Mouse (Mus musculus): ENCODE measurements around the gene Ampd1. TPM values are rescaled to one million over a fixed set of nuclear protein-coding genes. Genes with fewer than 3 reads are reported as not detected.

The Ampd1 gene
- polyA plus RNA-seq, 1 experiment, result 1.5 TPM

DNA sequence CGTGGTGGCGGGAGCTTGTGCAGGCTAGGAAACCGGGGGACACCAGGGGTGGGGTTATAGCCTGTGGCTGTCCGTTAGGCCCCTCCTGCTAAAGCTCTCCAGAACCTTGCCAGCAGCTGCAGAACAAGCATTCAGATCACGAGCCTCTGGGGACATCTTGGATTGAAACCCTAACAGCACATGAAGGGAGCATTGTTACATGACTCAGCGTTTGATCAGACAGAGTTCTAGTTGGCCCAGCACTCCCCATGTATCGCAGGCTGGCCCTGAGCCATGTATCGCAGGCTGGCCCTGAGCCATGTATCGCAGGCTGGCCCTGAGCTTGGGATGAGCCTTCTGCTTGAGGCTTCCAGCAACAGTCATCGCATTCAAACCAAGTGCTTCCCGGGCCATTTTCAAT, 67.5 kb downstream of the Ampd1 start:
- Histone ChIP-seq H3K27ac (ENCODE audit: control insufficient read depth, insufficient read depth, low read depth, low read length) (no peak overlapping the region), H3K27me3 (ENCODE audit: control insufficient read depth, insufficient read depth, low read length) (no peaks in the 10 kb centered on the region), H3K4me1 (ENCODE audit: control insufficient read depth, insufficient read depth, low read length) (no peaks in the 10 kb centered on the region), H3K4me3 (ENCODE audit: control insufficient read depth, low read depth, low read length) (no peak overlapping the region), H3K36me3 (ENCODE audit: control insufficient read depth, insufficient read depth, low read length) (no peaks in the 10 kb centered on the region)
- TF ChIP-seq CTCF (IDR thresholded peaks at IDR 0.05; ENCODE audit: control insufficient read depth, insufficient read depth, insufficient replicate concordance, low read depth, low read length) (no peak), POLR2A (IDR thresholded peaks at IDR 0.05; ENCODE audit: control insufficient read depth, low read depth, low read length) (no peak)

DNA sequence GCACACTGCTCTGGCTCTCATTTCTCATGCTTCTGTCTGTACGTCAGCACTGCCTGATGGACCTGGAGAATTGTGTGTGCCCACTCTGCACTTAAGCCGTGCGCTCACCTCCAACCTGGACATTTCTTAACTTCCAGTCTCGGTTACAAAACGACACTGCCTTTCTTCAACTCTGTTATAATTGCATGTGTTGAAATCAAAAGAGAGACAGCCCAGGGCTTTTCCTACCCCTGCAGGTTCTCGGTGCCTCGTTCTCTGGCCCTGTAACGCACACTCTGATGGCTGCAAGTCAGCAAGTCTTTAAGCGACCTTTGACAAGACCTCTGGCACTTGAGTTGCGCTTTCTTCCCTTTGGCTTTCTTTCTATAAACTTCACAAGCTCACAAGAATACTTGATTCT, 68.6 kb downstream of the Ampd1 start:
- TF ChIP-seq POLR2A (IDR thresholded peaks at IDR 0.05; ENCODE audit: control insufficient read depth, low read depth, low read length) (no peak), CTCF (IDR thresholded peaks at IDR 0.05; ENCODE audit: control insufficient read depth, insufficient read depth, insufficient replicate concordance, low read depth, low read length) (no peak)
- Histone ChIP-seq H3K36me3 (ENCODE audit: control insufficient read depth, insufficient read depth, low read length) (no peaks in the 10 kb centered on the region), H3K27ac (ENCODE audit: control insufficient read depth, insufficient read depth, low read depth, low read length) (no peak overlapping the region), H3K4me3 (ENCODE audit: control insufficient read depth, low read depth, low read length) (no peak overlapping the region), H3K27me3 (ENCODE audit: control insufficient read depth, insufficient read depth, low read length) (no peaks in the 10 kb centered on the region), H3K4me1 (ENCODE audit: control insufficient read depth, insufficient read depth, low read length) (no peaks in the 10 kb centered on the region)

DNA sequence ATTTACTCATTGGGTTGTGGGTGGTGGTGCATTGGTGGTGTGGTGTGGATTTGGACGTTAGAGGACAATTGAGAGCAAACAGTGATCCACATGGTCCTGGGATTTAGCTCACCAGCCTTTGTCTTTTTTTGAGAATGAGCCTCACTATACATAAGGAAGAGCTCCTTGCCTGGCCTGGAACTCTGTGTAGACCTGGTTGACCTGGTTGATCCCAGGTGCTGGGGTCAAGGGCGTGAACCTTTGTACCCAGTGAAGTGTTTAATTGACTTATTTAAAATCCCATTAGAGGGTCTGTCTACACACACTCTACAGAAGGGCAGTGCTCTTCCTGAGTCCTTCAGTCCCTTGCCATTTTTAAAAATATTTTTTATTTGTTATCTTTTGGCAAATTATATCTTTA, 71.5 kb downstream of the Ampd1 start:
- Histone ChIP-seq H3K4me3 (ENCODE audit: control insufficient read depth, low read depth, low read length) (no peak overlapping the region), H3K27ac (ENCODE audit: control insufficient read depth, insufficient read depth, low read depth, low read length) (no peak overlapping the region), H3K27me3 (ENCODE audit: control insufficient read depth, insufficient read depth, low read length) (no peaks in the 10 kb centered on the region), H3K36me3 (ENCODE audit: control insufficient read depth, insufficient read depth, low read length) (no peaks in the 10 kb centered on the region), H3K4me1 (ENCODE audit: control insufficient read depth, insufficient read depth, low read length) (no peaks in the 10 kb centered on the region)
- TF ChIP-seq POLR2A (IDR thresholded peaks at IDR 0.05; ENCODE audit: control insufficient read depth, low read depth, low read length) (no peak), CTCF (IDR thresholded peaks at IDR 0.05; ENCODE audit: control insufficient read depth, insufficient read depth, insufficient replicate concordance, low read depth, low read length) (no peak)

DNA sequence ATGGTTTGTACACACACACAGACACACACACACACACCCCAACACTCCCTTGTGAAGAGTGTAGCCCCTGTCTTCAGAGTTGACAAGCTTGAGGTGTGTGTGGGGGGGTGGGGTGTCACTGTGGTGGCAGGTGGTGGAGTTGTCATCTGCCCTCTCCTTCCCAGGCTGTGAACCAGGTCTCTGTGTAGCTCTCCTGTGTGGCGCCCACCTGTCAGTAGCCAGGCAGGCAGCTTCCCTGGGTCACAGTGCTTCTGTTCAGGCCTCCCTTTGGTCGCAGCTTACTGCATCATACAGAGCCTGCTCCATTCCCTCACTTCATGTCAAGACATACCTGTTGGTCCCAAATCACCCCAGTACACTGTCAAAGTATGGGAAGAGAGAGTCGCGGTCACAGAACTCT, 72.0 kb downstream of the Ampd1 start:
- no peak overlapping the region for H3K4me3 ChIP-seq (ENCODE audit: control insufficient read depth, low read depth, low read length)
- no peak overlapping the region for H3K27ac ChIP-seq (ENCODE audit: control insufficient read depth, insufficient read depth, low read depth, low read length)
- H3K36me3 ChIP-seq (ENCODE audit: control insufficient read depth, insufficient read depth, low read length), result no peaks in the 10 kb centered on the region
- H3K4me1 ChIP-seq (ENCODE audit: control insufficient read depth, insufficient read depth, low read length), result no peaks in the 10 kb centered on the region
- TF ChIP-seq CTCF (IDR thresholded peaks at IDR 0.05; ENCODE audit: control insufficient read depth, insufficient read depth, insufficient replicate concordance, low read depth, low read length), result no peak
- TF ChIP-seq POLR2A (IDR thresholded peaks at IDR 0.05; ENCODE audit: control insufficient read depth, low read depth, low read length), result no peak
- no peaks in the 10 kb centered on the region for H3K27me3 ChIP-seq (ENCODE audit: control insufficient read depth, insufficient read depth, low read length)

DNA sequence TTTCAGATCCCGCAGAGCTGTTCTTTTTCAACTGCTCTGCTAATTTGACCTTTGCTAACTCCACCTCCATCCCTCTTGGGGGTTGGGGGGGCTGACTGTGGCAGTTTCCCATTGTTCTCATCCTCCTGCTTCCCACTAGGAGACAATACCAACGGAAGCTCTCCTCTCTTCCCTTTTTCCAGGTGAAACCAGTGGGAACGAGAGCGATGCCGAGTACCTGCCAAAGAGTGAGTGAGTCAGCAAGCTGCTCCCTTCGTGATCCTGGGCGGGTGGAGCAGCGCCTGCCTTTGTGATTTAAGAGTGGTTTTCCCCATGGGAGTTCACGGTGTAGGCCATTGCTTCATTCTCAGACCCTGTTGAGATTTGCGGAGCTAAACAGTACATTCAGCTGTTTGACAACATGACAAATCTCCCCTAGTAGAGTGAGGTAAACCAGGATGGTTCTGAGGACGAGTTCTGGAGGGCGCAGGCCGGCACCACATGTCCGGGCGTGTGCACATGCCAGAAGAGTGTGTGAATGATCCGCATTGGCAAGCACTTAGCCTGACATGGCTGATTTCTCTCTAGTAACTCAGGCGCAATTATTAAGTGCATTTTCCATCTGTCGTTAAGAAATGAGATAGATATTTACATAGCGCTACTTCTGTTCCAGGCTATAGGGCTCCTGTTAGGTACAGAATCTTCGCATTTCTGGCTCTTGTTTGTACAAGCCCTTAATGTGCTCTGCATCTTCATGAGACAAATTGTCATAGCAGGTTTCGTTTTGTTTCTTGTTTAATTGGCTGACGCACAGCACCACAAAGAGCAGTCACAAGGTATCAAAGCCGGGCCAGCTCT, 72.7 kb downstream of the Ampd1 start:
- no peak overlapping the region for H3K4me3 ChIP-seq (ENCODE audit: control insufficient read depth, low read depth, low read length)
- no peaks in the 10 kb centered on the region for H3K4me1 ChIP-seq (ENCODE audit: control insufficient read depth, insufficient read depth, low read length)
- H3K27me3 ChIP-seq (ENCODE audit: control insufficient read depth, insufficient read depth, low read length), result no peaks in the 10 kb centered on the region
- TF ChIP-seq POLR2A (IDR thresholded peaks at IDR 0.05; ENCODE audit: control insufficient read depth, low read depth, low read length), result no peak
- TF ChIP-seq CTCF (IDR thresholded peaks at IDR 0.05; ENCODE audit: control insufficient read depth, insufficient read depth, insufficient replicate concordance, low read depth, low read length), result no peak
- no peaks in the 10 kb centered on the region for H3K36me3 ChIP-seq (ENCODE audit: control insufficient read depth, insufficient read depth, low read length)
- no peak overlapping the region for H3K27ac ChIP-seq (ENCODE audit: control insufficient read depth, insufficient read depth, low read depth, low read length)

DNA sequence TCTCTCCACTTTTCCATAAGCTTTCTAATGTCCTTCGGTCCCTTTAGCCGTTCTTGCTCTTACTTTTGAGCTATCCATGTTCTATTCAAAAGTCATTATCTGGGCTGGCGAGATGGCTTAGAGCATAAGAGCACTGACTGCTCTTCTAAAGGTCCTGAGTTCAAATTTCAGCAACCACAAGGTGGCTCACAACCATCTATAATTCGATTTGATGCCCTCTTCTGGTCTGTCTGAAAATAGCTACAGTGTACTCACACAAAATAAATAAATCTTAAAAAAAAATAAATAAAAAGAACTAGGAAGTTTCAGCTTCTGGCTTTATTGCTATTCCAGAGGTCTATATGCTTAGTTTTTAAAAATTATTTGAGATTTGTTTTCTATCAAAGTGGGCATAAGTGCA, 74.0 kb downstream of the Ampd1 start:
- Histone ChIP-seq H3K4me1 (ENCODE audit: control insufficient read depth, insufficient read depth, low read length) (no peaks in the 10 kb centered on the region), H3K27me3 (ENCODE audit: control insufficient read depth, insufficient read depth, low read length) (no peaks in the 10 kb centered on the region), H3K27ac (ENCODE audit: control insufficient read depth, insufficient read depth, low read depth, low read length) (no peak overlapping the region), H3K36me3 (ENCODE audit: control insufficient read depth, insufficient read depth, low read length) (no peaks in the 10 kb centered on the region), H3K4me3 (ENCODE audit: control insufficient read depth, low read depth, low read length) (no peak overlapping the region)
- TF ChIP-seq CTCF (IDR thresholded peaks at IDR 0.05; ENCODE audit: control insufficient read depth, insufficient read depth, insufficient replicate concordance, low read depth, low read length) (no peak), POLR2A (IDR thresholded peaks at IDR 0.05; ENCODE audit: control insufficient read depth, low read depth, low read length) (no peak)

DNA sequence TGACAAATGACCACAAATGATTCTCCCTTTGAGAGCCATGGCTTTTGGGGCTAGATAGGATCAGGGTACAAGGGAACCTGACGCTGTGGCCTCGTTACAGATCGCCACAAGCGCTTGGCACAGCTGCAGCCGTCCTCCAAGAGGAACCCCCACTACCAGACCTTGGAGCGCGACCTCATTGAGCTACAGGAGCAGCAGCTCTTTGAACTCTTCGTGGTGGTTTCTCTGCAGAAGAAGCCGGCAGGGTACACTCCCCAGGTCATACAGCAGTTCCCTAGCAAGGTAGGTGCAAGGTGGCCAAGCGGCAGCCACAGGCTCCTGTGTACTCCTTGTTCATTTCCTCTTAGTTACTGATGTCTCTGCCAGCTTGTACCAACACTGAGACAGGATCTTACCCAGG, 75.1 kb downstream of the Ampd1 start:
- Histone ChIP-seq H3K27me3 (ENCODE audit: control insufficient read depth, insufficient read depth, low read length) (no peaks in the 10 kb centered on the region), H3K4me1 (ENCODE audit: control insufficient read depth, insufficient read depth, low read length) (no peaks in the 10 kb centered on the region), H3K4me3 (ENCODE audit: control insufficient read depth, low read depth, low read length) (no peak overlapping the region), H3K27ac (ENCODE audit: control insufficient read depth, insufficient read depth, low read depth, low read length) (no peak overlapping the region), H3K36me3 (ENCODE audit: control insufficient read depth, insufficient read depth, low read length) (no peaks in the 10 kb centered on the region)
- no peak for TF ChIP-seq CTCF (IDR thresholded peaks at IDR 0.05; ENCODE audit: control insufficient read depth, insufficient read depth, insufficient replicate concordance, low read depth, low read length)
- no peak for TF ChIP-seq POLR2A (IDR thresholded peaks at IDR 0.05; ENCODE audit: control insufficient read depth, low read depth, low read length)

Other genes starting within 250 kb of the Ampd1 start
- 28.9 and 33.5 TPM in 2 replicates for gene Sycp1, start 137.9 kb upstream of the Ampd1 start, polyA plus RNA-seq (2012; rRNA removed)
- 0.40 and 0.43 TPM in 2 replicates for gene Nr1h5, start 109.9 kb upstream of the Ampd1 start, polyA plus RNA-seq (2012; rRNA removed)
- 10.2 and 16.3 TPM in 2 replicates for gene Sike1, start 78.3 kb upstream of the Ampd1 start, polyA plus RNA-seq (2012; rRNA removed)
- 86.3 and 110 TPM in 2 replicates for gene Csde1, start 53.6 kb upstream of the Ampd1 start, polyA plus RNA-seq (2012; rRNA removed)
- gene Nras, start 15.7 kb upstream of the Ampd1 start, polyA plus RNA-seq (2012; rRNA removed), result 60.9 and 72.3 TPM in 2 replicates
- 0.88 and 1.1 TPM in 2 replicates for gene Dennd2c, start 28.6 kb downstream of the Ampd1 start, polyA plus RNA-seq (2012; rRNA removed)
- gene Bcas2, start 97.6 kb downstream of the Ampd1 start, polyA plus RNA-seq (2012; rRNA removed), result 72.6 and 82.1 TPM in 2 replicates
- 20.6 and 26.0 TPM in 2 replicates for gene Trim33, start 205.3 kb downstream of the Ampd1 start, polyA plus RNA-seq (2012; rRNA removed)